Mouse (Mus musculus) left cerebral cortex, adult 8-10 months (tissue): ENCODE results near the gene Prrt2. TPM values are rescaled to one million over a fixed set of nuclear protein-coding genes. Genes with fewer than 3 reads are reported as not detected.

Experiments
- DNase-seq, 2 experiments: peaks; one replicate each; pipeline ENCODE4 v3.0.0; 2022; ENCODE audit warnings: low spot score in 2 of 2
- total RNA-seq, 4 experiments: library from RNA; stranded (reverse); gene quantifications; 2 replicates each; pipeline ENCODE4 v1.2.4; 2022

Prrt2 gene
- total RNA-seq: 100 to 1,000 TPM; 191 to 225 (median 213) TPM

DNA sequence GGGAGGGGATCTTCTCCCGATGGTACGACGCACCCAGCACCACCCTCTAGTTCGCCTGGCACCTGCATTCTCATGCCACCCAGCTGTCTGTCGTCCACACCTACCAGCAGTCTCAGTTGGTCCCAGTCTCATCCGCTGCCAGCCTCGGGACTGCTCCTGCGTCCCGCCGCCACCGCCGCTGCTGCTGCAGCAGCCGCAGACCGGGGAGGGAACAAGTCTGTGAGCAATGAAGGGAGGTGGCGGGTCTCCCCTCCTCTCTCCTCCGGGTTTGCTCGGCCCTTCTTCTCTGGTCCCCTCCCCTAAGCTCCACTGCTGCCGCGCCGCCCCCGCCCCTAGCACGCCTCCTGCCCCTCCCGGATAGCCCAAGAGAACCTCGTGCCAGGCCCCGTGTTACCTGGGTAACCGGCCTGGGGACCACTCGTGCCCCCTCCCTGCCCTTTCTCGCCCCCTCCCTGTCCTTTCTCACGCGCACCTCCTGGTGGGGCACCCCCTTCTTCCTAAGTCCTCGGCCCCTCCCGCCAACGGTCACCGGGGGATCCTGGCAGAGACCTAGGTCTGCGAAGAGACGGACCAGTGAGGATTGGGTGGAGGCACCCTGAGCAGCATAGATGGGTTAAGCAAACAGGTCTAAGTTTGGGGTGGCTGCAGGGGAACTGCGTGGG lies at the start of gene Prrt2, which contains the start of gene Gm42742:
TSS of gene Prrt2 (minus strand) at position 311 of the 662 bp plus-strand sequence.
TSS of gene Gm42742 (minus strand) at position 197 of the 662 bp plus-strand sequence.
- DNase-seq: peak; percentile 54 to 77

DNA sequence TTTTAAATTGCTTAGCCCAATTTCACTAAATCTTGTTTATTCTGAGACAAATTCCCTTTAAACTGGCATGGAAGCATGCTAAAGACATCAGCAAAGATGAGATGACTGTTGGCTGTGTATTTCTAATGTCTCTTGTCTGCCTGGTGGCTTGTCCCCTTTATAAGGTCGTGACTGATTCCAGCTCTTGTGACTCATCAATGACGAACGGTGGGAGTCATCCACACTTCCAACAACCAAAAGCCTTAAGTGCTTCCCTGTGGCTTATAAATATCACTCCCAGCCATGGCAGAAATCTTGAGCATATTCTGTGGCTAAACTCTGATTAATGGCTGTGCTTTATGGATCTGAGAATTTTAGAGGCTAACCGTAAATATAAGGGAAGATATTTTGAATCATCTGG lies 45.3 kb upstream of the Prrt2 start:
- DNase-seq: no peak

- DNase-seq: no peak
Observed at GRCm38 (mm10) chr7:127065538-127065937, 44.5 kb upstream of the Prrt2 start.

DNA sequence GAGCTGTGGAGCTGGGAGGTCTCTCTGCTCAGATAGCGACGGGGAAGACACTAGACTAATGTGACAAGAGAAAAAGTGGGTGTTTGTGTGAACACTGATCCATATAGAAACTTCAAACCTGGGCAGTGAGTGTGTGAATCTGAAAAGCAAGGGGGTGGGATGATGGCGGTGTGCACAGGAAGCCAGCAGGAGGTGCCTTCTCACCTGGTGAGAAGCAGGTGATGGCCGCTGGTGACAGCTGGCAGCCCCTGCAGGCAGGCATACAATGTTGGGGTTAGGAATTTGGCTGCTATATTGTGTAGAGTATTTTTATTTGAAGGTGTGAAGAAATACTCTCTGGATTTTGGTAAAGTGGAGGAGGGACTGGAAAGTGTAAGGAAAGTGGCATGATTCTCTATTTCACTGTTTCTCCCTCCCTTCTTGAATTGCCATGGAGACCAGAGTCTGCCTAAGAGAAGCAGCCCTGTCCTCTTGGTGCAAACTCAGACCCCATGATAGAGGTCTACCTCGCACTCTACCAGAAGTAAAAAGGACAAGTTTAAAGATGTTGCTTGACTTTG lies 34.1 kb upstream of the Prrt2 start:
- DNase-seq: peak in 1 of 2 experiments; percentile 12

DNA sequence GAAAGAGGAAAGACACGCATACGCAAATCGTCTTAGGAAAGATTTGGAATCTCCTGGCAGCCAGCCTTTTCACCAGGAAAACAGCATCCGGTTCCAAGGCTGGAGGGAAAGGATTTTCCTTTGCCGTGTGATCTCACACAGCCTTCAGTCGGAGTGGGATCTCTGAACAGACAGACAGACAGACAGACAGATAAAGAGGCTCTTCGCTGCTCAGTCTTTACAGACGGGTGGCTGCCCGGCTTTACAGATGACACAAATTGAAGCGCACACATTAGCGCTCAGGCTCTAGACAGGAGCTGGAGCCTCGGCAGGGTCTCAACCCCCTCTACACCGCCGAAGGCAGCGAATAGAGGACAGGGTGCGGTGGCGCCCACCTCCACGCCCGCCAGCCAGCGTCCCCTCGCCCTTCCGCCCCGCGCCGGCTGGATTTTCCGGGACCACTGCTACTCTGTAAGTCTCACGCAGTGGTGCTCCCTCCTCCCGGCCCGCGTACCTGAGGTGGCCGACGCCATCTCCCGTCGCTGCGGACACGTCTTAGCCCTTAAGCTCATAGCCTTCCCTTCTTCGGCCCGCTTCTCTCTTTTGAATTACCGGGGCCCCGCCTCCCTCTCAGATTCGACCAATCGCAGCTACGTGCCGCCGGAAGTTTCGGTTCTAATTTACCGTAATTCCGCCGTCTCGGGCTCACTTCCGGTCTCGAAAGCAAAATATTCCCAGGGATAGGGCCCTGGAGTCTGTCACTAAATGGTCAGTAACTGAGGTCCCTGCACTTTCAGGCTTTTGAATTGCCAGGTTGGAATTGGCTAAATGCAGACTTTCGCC lies 21.1 kb upstream of the Prrt2 start, which contains the start of gene Kif22:
TSS of gene Kif22 (minus strand) at position 621 of the 822 bp plus-strand sequence.
- DNase-seq: peak; percentile 72 to 92

DNA sequence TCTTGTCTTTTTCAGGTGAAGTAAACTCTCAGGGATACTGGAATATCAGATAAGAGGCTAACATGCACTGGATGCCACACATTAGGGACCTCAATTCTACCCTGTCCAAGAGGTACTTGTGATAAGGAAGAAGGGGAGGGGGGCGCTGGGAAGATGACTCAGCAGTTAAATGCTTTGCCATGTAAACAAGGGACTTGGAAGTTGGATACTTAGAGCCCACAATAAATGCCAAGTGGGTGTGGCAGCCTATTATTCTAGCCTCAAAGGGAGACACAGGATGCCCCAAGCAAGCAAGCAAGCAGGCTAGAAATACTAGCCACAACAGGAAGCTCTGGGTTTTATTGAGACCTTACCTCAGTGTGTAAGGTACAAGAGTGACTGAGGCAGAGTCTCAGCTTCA lies 10.2 kb upstream of the Prrt2 start:
- no peak for DNase-seq

GRCm38 (mm10) chr7:127030172-127030571 lies 9.2 kb upstream of the Prrt2 start:
- DNase-seq: no peak

GRCm38 (mm10) chr7:127027885-127028284 lies 6.9 kb upstream of the Prrt2 start:
- DNase-seq: no peak

DNA sequence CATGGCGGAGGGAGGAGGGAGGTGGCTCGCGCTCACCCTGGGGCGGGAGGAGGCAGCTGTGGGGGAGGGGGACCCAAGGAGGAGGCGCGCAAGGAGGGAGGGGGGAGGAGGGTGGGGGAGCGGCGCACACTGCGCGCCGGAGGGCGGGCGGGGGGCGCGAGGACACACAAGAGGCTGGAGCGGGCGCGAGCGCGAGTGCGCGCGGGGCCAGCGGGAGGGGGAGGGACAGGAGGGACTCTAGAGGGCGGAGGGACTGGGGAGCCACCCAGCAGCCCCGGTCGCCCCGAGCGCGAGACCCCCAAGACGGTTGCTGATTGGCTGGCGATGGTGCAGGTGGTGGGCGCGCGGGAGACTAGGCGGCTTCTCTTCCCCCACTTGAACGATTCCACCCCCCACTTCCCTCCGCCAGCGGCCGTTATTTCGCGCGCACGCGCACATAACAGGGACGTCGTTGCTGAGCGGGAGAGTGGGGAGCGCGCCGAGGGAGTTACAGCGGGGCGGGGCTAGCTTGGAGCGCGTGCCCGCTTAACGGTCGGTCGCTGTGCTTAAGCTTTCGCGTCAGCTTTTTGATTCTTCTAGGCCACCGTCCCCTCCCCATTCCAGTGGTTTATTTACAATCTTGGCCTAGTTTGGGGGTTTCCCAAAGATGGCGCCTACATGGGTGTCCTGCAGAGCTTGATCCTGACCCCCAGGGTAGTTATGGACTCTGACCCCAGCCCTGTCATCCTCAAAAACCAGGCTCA lies 6.1 kb upstream of the Prrt2 start, which contains the start of gene Maz:
TSS of gene Maz (minus strand) at position 54 of the 743 bp plus-strand sequence.
- DNase-seq: peak; percentile 99

GRCm38 (mm10) chr7:127026616-127026983 lies 5.6 kb upstream of the Prrt2 start:
- no peak for DNase-seq

GRCm38 (mm10) chr7:127026161-127026600 lies 5.2 kb upstream of the Prrt2 start:
- DNase-seq: peak; percentile 49 to 74

DNA sequence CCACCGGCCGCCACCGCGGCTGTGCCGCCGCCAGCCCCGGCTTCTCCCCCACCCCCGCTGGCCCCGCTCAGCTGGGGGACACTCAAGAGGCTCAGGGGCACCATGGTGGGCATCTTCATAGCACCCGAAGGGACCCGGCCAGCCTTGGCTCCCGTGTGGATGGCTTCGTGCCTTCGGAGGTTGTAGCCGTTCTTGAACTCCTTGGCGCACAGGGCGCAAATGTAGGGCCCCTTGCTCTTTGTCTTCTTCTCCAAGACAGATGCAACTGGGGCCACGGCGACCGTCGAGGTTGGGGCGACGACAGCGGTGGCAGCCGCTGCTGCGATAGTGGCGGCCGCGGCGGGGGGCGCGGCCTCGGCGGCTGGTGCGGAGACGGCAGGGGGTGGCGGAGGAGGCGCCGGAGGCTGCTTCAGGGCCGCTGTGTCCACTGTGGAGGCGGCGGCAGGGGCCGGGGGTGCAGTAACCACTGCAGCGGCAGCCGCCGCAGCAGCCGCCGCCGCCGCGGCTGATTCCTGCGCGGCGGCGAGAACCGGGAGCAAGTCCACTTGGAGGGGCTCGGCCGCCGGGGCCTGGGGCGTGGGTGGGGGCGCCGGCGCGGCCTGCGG lies 4.6 kb upstream of the Prrt2 start:
- peak; percentile 25 to 44 for DNase-seq

- peak; percentile 63 to 84 for DNase-seq
Observed at GRCm38 (mm10) chr7:127024755-127025555, 3.9 kb upstream of the Prrt2 start.

- no peak for DNase-seq
Observed at GRCm38 (mm10) chr7:127023896-127024690, 3.1 kb upstream of the Prrt2 start.

- no peak for DNase-seq
Observed at GRCm38 (mm10) chr7:127023272-127023691, 2.3 kb upstream of the Prrt2 start.

GRCm38 (mm10) chr7:127022528-127023271 lies 1.7 kb upstream of the Prrt2 start:
- DNase-seq: no peak

- DNase-seq: peak in 1 of 2 experiments; percentile 25
Observed at GRCm38 (mm10) chr7:127021563-127022527, 834 bp upstream of the Prrt2 start.
